Mouse (Mus musculus): ENCODE measurements at regions not wholly inside any gene's neighbourhood (a gene's known extent, or its start where the extent isn't known, plus 50 kb on each side); places are given as distances from the start of the nearest gene placed in this dataset.

DNA sequence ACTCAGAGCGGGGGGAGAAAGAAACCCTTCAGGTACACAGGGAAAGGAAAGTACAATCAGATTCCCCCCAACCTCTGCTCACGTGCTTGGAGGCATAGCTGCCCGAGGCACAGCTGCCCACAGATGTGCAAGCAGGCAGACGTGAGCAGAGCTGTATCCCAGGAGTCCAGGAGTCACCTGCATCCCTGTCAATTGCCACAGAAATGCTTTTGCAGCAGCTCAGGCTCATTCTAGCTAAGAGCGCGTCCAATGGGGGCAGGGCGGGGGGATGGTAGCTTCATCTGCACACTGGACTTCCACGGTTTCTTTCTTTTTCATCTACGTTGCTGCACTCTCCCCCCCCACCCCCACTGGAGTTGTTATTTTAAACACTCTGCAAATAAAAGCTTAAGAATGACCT is 66.0 kb upstream of the Fat4 start:
- no peak for DNase-seq

DNA sequence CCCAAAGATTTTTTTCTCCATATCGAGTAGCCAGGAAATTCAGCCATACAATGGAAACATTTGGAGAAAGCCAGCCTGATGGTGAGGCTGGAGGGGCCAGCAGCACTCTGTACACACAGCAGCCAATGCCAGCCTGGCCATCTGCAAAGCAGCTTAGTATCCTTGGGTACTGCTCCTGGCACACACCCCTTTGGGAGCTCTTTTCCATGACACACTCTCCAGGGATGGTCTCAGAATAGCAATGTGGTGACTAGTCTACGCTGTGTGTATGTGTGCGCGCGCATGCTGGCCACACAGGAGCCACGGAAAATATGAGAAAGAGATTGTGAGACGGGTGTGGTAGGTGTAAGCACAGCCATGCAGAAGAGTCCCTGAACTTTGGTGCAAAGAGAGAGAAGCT is 66.4 kb upstream of the Fat4 start:
- peak; percentile 2 to 3 for DNase-seq

DNA sequence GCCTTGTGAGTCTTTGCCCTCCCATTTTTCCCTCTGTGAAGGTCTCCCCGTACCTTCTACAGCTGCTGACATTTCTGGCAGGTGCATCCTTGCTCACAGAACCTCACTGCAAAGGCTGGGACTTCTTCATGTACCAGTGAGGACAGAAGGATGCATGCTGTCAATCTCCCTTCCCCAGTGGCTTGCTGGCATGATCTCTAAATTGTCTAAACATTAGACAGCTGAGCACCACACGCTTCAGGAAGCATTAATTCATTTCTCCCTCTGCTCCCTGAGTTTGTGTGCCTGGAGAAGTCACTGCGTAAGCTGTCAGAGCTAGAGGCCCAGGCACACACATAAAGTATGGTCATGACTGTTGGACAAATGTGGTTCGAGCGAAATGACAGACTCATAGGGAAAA is 69.1 kb upstream of the Fat4 start:
- no peak for DNase-seq

DNA sequence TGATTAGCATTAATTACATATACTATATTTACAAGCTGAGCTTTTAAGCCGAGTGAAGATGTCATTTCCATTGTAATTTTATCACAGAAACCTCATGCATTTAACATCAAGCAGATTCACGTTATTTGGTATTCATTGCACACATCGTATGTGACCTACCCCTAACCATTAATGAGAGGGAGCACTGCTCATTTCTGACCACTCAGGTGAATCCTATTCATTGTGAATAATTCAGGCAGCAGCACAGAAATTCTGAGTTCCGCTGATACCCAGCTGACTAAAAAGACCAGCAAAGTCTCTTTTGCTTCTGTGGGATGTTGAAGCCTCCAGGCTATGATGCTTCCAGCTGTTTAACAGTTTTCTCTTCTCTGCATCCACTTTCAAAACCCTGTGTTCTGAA is 74.3 kb upstream of the Fat4 start:
- DNase-seq, result no peak

DNA sequence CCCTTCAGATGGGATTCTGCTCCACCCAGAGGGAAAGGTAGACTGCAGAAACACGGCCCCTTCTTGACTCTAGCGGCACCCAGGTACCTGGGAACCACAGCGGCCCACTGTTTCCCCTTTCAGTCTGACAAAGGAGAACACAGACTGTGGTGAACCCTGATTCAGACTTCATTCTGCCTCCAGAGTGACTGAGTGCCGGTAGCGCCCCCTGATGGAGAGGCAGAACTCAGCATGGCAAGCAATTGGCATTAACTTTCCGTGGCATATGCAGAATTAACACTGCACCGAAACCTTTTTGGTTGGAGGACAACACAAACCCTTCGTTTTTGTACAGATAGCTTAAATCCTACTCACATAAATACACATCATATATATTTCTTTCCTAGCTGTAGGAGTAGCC is 75.1 kb upstream of the Fat4 start:
- DNase-seq, result no peak

DNA sequence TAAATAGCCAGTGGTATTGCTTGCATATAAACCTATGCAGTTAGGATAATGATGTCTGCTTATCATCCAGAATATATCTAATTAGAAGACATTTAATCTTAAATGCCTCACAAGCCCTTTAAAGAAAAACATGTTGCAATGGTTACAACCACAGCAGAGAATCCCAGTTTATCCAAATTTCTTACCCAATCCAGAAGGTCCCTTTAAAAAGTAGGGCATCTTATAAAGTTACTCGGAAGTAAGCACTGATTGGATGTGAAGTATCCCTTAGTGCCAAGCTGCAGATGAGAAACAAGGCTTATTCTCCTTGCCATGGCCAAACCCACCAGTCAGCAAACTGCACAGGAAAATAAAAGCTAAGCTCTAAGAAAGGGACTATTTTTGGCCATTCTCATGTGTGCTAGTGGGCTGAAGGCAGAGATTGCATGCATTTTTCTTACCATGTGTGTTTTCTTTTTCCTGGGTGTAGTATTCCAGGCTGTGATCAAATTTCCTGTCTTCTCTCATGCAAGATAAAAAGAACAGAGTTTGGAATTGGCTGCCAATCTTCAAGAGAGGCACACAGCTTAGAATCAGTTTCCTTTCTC is 80.2 kb upstream of the Fat4 start:
- DNase-seq, result no peak

DNA sequence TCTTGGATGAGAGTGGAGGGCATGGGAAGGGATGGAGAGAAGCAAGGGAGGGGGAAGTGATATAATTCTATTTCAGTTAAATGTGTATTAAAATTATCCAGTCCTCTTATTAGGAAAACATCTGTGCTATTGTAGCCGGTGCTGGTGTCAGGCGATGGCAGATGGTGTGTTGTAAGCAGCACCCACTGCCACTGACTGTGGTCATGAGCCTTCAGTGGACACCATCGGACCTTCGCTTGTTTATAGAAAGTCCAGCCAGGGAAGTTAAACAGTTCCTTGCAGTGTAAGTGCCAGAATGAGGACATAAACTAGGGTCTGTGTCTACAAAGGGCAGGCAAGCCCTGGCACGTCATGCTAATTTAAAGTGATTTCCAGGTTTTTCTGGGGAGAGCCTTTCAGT is 80.7 kb upstream of the Fat4 start:
- DNase-seq, result no peak

DNA sequence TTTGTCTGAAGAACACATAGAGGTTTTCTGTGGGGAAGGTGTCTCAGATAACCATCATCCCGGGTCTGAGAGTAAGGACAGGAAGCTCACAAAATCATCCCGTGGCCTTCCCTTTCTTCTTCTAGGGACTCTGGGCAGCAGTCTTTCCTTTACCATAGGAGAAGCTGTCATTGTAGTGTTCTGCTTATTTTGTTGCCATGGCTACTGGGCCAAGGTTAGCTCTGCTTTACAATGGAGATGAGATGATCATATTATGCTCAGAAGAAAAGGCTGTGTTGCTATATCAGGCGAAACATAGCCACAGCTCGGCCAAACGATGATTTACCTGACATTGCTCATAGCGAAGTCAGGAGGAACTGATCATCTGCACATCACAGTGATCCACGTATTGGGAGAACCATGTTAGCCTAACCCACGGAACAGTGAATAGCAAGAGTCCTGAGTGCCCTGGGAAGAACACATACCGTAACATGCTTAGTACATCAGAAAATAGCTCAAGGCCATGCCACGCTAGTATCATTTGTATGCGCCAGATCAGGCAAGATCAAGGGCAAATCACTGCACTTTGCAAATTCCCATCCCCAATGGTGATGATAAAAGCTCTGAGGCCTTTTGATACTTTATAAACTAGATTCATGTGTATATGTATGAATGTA is 91.0 kb upstream of the Fat4 start:
- DNase-seq, result no peak

DNA sequence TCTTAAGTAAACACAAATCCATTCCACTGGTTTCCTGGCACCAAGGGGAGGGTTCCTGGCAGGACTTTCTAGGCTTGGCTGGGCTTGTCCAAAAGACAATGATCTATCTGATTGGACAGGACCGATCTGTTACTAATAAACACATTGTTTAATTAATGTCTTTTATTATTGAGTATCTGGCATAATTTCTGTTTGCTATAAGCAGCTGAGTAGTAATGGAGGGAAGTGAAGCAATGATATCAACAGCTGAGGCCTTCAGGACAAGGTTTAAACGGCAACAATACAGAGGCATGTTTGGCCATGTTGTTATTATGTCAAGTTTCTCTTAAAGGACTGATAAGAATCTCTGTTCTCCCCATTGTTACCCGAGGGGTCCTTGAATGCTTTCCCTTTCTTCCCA is 93.5 kb upstream of the Fat4 start:
- DNase-seq, result no peak

DNA sequence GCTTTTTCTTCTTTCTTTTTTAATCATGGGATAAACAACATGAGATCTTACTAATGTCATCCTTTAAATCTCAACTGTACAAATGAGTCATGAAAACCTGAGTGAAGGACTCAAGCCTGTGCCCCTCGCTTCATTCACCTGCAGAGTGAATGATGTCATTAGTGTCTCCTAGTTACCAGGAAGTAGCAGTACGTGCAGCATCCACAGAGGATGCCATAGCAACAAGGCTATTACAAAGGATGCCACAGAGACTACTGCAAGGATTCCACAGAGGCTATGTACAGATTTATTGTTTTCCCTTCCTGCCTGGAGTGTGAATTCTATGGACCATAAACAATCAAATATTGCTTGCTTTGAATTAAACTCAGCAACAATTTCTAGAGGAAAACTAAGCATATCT is 98.0 kb upstream of the Fat4 start:
- DNase-seq, result no peak

DNA sequence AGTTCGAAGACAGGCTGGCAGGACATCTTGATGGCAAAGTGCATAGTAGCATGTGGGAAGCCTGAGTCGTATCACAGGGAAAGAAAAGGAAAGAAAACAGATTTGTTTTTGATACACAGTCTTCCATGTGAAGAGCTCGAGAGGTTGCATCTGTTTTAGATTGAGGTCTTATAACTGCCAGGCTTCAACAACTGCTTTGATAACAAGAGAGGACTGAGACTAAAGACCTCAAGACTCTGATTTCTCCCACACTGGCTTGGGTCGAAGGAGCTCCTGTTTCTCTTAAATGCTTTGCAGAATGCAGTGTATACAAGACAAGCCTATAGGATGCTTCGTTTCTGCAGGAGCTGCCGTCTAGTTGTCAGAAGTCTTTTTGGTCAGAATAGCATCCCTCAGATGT is 103.0 kb upstream of the Fat4 start:
- no peak for DNase-seq

DNA sequence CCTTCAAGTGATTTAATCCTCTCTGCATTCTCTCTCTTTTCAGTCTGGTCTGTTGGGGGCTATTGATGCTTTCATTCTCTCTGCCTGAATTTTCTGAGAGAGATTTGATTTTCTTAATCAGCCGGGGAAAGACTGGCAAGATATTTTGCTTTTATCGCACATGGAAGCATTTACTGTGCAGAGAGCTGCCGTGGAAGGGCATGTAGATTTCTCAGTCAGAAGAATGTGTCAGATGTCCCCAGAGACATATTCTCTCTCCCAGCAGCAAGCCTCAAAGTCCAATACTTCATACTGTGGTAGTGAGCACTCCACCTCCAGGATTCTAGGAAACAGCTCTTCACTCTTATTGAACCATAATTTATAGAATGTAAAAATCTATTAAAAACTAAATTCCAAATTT is 103.7 kb upstream of the Fat4 start:
- no peak for DNase-seq

DNA sequence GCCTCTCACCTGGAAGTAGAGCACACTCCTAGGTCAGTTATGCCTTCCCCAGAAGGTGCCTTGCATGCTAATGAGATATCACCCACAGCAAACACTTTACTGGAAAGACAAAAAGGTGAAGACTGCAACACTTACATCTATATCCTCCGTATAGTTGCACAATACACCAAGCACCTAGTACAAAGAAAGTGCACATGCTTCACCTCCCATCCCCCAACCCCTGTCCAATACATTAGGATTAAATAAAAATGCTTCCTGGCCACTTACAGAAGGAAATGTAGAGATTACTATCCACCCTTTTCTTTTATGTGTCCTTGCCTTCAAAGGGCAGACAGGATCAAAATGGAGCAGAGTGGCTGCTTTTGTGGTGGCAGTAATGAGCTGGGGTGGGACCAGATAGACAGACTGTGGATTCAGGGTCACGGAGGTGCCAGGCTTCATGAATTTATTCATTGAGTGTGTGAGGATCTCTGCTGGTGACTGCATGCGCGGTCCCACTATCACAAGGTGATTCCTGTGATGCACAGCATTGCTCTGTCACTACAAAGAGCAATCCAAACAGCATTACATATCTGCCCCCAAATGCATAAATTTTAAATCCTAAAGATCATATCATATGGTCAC is 109.9 kb upstream of the Fat4 start:
- DNase-seq, result no peak

DNA sequence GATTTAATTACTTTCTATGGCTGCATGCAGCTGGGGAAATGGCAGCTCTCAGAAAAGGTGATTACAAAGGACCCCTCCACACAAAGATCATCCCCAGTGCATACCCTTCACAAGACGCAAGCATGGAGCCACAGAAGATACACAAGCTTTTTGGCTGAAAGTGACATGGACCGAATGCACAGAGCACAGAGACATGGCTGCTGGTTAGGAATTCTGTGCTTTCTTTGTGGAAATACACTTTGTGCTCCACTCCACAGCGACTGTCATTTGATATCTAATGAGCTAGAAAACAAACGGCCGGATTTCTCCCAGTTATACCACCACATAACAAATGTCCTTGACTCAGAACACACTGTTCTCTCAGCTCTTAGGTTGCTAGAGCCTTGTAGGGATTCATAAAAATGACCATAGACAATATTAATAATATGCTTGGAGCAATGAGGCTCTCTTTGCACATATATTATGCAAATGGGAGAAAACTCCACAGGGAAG is 132.1 kb upstream of the Fat4 start:
- DNase-seq, result no peak

DNA sequence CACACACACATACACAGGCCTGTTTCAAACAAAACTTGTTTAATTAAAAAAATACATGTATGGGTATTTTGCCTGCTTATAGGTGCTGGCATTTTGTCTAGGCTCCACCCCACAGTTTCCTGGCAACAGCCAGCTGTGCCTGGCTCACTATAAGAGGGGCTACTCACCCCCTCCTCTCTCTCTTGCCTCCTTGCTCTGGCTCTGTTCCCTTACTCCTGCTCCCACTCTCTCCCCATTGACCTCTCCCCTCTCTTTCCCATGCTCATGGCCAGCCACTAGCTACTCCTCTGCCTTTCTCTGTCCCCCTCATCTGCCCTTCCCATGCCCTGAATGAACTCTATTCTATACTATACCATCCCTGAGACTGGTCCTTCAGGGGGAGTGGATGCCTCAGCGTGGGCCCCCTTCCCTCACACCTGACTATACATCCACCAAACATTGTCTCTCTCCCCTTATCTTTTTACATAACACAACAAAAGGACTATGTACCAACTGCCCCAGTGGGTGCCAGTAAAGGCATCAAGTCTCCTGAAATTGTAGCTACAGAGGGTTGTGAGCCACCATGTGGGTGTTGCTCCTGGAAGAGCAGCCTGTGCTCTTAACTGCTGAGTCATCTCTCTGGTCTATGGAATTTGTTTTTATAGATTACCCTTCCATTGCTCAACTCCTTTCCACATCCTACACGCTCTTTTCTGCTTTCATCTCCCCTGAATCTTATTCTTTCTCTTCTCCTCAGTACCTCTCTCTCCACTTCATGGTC is 133.1 kb upstream of the Fat4 start:
- DNase-seq, result no peak

DNA sequence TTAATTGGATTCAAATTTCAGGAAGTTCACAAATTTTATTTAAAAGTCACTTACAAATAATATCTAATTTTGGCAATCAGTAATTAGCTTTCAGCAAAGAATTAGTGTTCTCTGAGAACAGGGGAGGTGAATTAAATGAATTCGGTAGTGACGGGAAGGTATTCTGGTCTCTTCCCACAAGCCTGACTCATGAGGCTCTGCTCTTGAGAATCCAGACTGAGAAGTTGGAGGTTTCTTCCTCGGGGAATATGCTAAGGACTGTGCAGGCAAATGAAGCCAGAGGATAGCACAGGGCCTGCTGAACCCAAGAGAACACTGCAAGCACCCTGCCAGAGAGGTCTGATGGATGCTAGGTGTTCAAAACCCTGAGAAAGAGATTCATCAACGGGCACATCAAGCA is 144.6 kb upstream of the Fat4 start:
- DNase-seq, result no peak

DNA sequence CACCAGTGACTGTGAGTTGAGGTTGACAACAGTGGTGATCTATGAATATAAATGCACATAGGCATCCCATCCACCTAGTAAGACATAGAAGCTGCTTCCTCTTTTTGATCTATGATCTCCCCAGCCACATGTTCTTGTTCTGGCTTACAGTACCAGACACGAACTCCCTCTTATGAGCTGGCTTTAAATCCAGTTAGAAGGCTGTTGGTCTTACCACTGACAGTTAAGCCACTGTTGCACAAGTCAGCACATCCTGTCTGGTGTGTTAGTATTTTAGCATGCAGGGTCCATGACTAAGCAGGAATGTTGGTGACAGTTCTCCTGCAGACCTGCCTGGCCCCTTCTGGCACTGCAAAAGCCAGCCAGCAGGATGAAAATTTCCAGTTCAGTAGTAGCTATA is 164.1 kb upstream of the Fat4 start:
- no peak for DNase-seq

DNA sequence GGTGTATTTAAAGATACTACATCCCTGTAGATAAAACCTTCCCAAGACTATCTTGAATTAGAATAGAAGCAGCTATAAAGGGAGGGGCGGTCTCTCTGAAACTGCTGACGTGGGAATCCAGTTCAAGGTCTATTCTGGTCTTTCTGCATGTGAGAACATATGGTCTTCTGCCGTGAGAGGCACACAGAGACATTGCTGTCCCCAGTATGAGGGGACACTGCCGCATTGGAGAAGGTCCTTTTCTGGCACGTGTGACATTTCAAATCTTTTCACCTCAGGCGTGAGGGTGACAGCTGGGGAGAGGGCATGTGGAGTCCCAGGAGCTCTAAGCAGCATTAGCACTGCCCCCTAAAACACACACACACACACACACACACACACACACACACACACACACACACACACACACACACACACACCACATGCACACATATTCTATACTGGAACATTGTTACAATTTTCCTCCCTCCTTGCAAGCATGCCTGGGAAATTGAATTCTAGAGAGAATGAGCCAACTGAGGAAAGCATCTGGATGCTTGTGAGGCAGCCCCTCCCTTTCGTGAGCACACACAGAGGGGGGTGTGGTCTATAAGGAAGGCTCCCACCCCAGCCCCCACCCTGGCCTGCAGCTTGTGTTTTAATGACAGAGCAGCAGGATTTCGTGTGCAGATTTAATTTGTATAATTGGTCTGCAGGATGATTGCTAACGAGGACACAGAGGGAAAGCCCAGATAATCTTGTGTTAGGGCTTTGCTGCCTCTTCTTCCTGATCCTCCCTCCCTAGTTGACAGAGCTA is 174.5 kb upstream of the Fat4 start:
- no peak for DNase-seq

DNA sequence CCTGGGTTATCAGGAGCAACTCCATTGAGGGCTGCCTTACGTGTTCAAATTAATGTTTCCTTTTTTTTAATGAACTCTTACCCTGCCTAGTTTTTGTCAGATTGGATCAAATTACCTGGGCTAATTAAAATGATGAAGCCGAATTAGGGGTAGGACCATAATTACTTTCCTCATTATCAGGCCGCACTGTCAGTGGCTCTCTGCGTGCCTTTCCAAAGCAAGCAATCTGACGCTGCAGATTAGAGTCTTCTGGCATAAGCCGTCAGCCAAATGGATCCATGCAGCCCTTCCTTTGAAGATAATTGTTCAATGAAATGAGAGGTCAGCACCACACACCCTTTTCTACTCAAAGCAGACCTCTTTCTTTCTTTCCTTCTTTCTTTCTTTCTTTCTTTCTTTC is 175.5 kb upstream of the Fat4 start:
- DNase-seq, result no peak

DNA sequence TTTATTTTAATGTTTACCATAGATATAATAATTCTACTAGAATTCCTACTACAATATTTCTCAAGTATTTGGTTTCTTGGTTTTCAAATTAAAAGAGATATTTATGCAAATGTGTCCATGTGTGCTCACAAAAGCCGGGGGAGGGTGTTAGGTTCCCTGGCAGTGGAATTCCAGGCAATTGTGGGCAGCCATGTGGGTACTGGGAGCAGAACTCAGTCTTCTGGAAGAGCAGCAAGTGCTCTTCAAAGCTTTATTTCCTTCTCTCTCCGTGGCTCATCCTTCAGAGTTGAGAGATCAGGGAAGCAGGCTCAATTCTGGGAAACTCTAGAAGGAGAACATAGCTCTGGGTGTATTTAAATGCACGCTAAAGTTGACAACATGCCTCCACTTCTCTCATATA is 178.8 kb upstream of the Fat4 start:
- peak; percentile 20 to 29 for DNase-seq

DNA sequence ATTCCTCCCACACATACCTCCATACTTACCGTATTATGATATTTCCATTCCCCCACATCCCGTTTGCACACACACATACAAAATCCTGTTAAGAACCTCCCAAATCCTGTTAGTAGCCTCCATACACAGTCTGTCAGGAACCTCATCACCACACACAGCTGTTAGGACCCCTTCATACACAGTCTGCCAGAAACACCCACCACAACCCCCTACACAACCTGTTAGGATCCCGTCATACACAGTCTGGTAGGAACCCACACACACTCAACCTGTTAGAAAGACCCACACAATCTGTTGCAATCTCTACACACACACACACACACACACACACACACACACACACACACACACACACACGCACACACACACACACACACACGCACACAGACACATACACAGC is 187.5 kb upstream of the Fat4 start:
- peak; percentile 22 to 29 for DNase-seq

DNA sequence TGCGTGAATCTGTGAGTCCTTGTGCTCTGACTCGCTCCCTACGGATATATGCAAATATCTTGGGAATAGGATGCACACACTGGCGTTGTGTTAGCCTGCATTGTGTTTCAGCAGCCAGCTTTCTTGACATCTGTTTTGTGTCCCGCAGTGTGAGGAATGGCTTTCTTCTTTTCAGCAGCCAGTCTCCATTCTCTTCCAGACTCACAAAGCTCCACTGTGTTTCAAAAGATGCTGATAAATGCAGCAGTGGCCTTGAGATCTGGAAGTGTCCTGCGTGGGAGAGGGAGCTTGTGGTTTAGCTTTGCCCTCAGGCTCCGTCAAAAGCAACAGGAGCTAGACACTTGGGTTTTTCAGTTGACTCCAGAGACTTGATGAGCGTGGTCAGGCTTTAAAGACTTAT is 188.9 kb upstream of the Fat4 start:
- DNase-seq, result no peak

DNA sequence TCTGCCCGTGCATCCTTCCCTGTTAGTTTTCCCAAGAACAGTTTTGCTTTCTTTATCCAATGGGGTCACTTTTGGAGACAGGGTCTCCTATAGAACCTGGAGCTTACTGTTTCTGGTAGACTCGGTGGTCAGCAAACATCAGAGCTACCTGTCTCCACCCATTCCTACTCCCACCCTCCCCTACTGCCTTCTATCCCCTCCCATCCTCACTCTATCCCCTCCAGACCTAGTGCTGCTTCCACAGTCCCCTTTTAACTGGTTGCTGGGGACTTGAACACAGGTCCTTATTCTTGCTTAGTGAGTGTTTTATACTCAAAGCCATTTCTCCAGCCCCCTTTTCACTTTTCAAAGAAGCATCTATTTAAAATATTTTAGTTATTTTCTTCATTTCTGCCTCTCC is 189.4 kb upstream of the Fat4 start:
- no peak for DNase-seq

Data from layer of hippocampus, postnatal 36 days (tissue).